Mouse (Mus musculus) erythroblast, embryonic 14.5 days (primary cell): ENCODE results near the gene Mapk11. TPM values are rescaled to one million over a fixed set of nuclear protein-coding genes. Genes with fewer than 3 reads are reported as not detected.

ENCODE experiments used
- H3K27me3 ChIP-seq: 2 replicates; pipeline ENCODE4 v1.6.1; 2012; ENCODE audit warnings: inconsistent platforms; ENCODE audit not compliant: control insufficient read depth
- H3K36me3 ChIP-seq: 2 replicates; pipeline ENCODE4 v1.6.1; 2012; ENCODE audit warnings: mild to moderate bottlenecking, inconsistent platforms; ENCODE audit not compliant: control insufficient read depth
- H3K4me1 ChIP-seq: 2 replicates; pipeline ENCODE4 v1.6.1; 2012; ENCODE audit warnings: inconsistent platforms; ENCODE audit not compliant: control insufficient read depth
- H3K4me3 ChIP-seq: replicated peaks from 2 replicates; pipeline ENCODE3; 2012; ENCODE audit warnings: moderate library complexity, mild to moderate bottlenecking, inconsistent platforms
- H3K9me3 ChIP-seq: 2 replicates; pipeline ENCODE4 v1.6.1; 2012; ENCODE audit warnings: low read length, inconsistent platforms, mixed read lengths; ENCODE audit not compliant: control insufficient read depth
- GATA1 ChIP-seq: IDR thresholded peaks from 2 replicates; pipeline ENCODE4 v1.6.1; 2012; ENCODE audit warnings: low read length, inconsistent platforms, mixed read lengths
- TAL1 ChIP-seq: IDR thresholded peaks from 3 replicates; pipeline ENCODE4 v1.6.1; 2012; ENCODE audit warnings: low read length, inconsistent platforms, mixed read lengths
- polyA plus RNA-seq: library from polyadenylated mRNA; stranded (reverse); fragments of >175 nt; gene quantifications from 2 replicates; pipeline ENCODE4 v1.2.3, GENCODE M21; 2012

Gene Mapk11
- polyA plus RNA-seq, 1 experiment: not detected

- H3K4me3 ChIP-seq: no peak overlapping the region
- peaks cover 6% of the 10 kb centered on the region for H3K36me3 ChIP-seq
- no peak for TF ChIP-seq TAL1
- no peak for TF ChIP-seq GATA1
- H3K4me1 ChIP-seq: peaks cover 34% of the 10 kb centered on the region
- peaks cover 8% of the 10 kb centered on the region for H3K9me3 ChIP-seq
- peaks cover 60% of the 10 kb centered on the region for H3K27me3 ChIP-seq
These were observed 32.3 kb upstream of the Mapk11 start for GRCm38 (mm10) chr15:89181561-89182270.

- Histone ChIP-seq H3K9me3 (peaks cover 8% of the 10 kb centered on the region), H3K36me3 (no peaks in the 10 kb centered on the region; the same call in 1 of the 2 replicates), H3K4me1 (peaks cover 34% of the 10 kb centered on the region), H3K4me3 (peak within 1 kb of the TSS; percentile 60), H3K27me3 (peaks cover 61% of the 10 kb centered on the region)
- TF ChIP-seq TAL1 (no peak), GATA1 (no peak)
These were observed 31.3 kb upstream of the Mapk11 start, which contains the start of gene Plxnb2 for GRCm38 (mm10) chr15:89180571-89181229. TSS of gene Plxnb2 (minus strand) at chr15:89180788.

- peak overlapping the region; percentile 60 for H3K4me3 ChIP-seq
- no peaks in the 10 kb centered on the region; the same call in 1 of the 2 replicates for H3K36me3 ChIP-seq
- peaks cover 67% of the 10 kb centered on the region for H3K27me3 ChIP-seq
- peaks cover 34% of the 10 kb centered on the region for H3K4me1 ChIP-seq
- TF ChIP-seq TAL1 (no peak), GATA1 (no peak)
- H3K9me3 ChIP-seq: peaks cover 8% of the 10 kb centered on the region
These were observed 30.7 kb upstream of the Mapk11 start for GRCm38 (mm10) chr15:89180081-89180541.

- Histone ChIP-seq H3K4me3 (peak overlapping the region; percentile 60), H3K4me1 (peaks cover 34% of the 10 kb centered on the region), H3K9me3 (peaks cover 8% of the 10 kb centered on the region), H3K27me3 (peaks cover 72% of the 10 kb centered on the region), H3K36me3 (no peaks in the 10 kb centered on the region; the same call in 1 of the 2 replicates)
- no peak for TF ChIP-seq GATA1
- TF ChIP-seq TAL1: no peak
These were observed 30.2 kb upstream of the Mapk11 start for GRCm38 (mm10) chr15:89179630-89179964.

- peaks cover 34% of the 10 kb centered on the region for H3K4me1 ChIP-seq
- H3K27me3 ChIP-seq: peaks cover 77% of the 10 kb centered on the region
- H3K9me3 ChIP-seq: peaks cover 8% of the 10 kb centered on the region
- H3K4me3 ChIP-seq: peak overlapping the region; percentile 60
- no peaks in the 10 kb centered on the region for H3K36me3 ChIP-seq
- TF ChIP-seq TAL1 (no peak), GATA1 (no peak)
These were observed 29.7 kb upstream of the Mapk11 start for GRCm38 (mm10) chr15:89178954-89179629.

- TF ChIP-seq TAL1 (no peak), GATA1 (no peak)
- peaks cover 85% of the 10 kb centered on the region for H3K27me3 ChIP-seq
- peaks cover 41% of the 10 kb centered on the region for H3K4me1 ChIP-seq
- no peak overlapping the region for H3K4me3 ChIP-seq
- H3K9me3 ChIP-seq: peaks cover 8% of the 10 kb centered on the region
- no peaks in the 10 kb centered on the region for H3K36me3 ChIP-seq
These were observed 28.9 kb upstream of the Mapk11 start for GRCm38 (mm10) chr15:89178260-89178860.

- Histone ChIP-seq H3K27me3 (peaks cover 86% of the 10 kb centered on the region), H3K36me3 (no peaks in the 10 kb centered on the region), H3K4me1 (peaks cover 47% of the 10 kb centered on the region), H3K4me3 (no peak overlapping the region), H3K9me3 (peaks cover 8% of the 10 kb centered on the region)
- no peak for TF ChIP-seq TAL1
- no peak for TF ChIP-seq GATA1
These were observed 28.3 kb upstream of the Mapk11 start for GRCm38 (mm10) chr15:89177576-89178259.

- no peak overlapping the region for H3K4me3 ChIP-seq
- no peak for TF ChIP-seq GATA1
- no peak for TF ChIP-seq TAL1
- peaks cover 86% of the 10 kb centered on the region for H3K27me3 ChIP-seq
- peaks cover 8% of the 10 kb centered on the region for H3K9me3 ChIP-seq
- peaks cover 47% of the 10 kb centered on the region for H3K4me1 ChIP-seq
- no peaks in the 10 kb centered on the region for H3K36me3 ChIP-seq
These were observed 27.7 kb upstream of the Mapk11 start for GRCm38 (mm10) chr15:89177121-89177520.
